Mouse (Mus musculus) ovary, postnatal 10 days (tissue): ENCODE measurements around the gene Ppp4r3a.

ENCODE experiments used
- DNase-seq: peaks from one replicate; pipeline ENCODE4 v3.0.0; 2022; ENCODE audit warnings: low spot score

The Ppp4r3a gene

GRCm38 (mm10) chr12:101013078-101013665 lies 70.3 kb downstream of the Ppp4r3a start:
- no peak for DNase-seq

- no peak for DNase-seq
Observed at GRCm38 (mm10) chr12:101012197-101013077, 71.1 kb downstream of the Ppp4r3a start.

- no peak for DNase-seq
Observed at GRCm38 (mm10) chr12:101011017-101011416, 72.5 kb downstream of the Ppp4r3a start.

- DNase-seq: no peak
Observed at GRCm38 (mm10) chr12:101010148-101010920, 73.2 kb downstream of the Ppp4r3a start.

GRCm38 (mm10) chr12:101009225-101009624 lies 74.3 kb downstream of the Ppp4r3a start:
- DNase-seq: no peak

GRCm38 (mm10) chr12:101008648-101009047 lies 74.9 kb downstream of the Ppp4r3a start:
- no peak for DNase-seq

GRCm38 (mm10) chr12:101007968-101008481 lies 75.5 kb downstream of the Ppp4r3a start:
- no peak for DNase-seq

- DNase-seq: no peak
Observed at GRCm38 (mm10) chr12:101007427-101007826, 76.1 kb downstream of the Ppp4r3a start.

GRCm38 (mm10) chr12:101005665-101006420 lies 77.7 kb downstream of the Ppp4r3a start:
- DNase-seq: no peak

GRCm38 (mm10) chr12:101004982-101005381 lies 78.5 kb downstream of the Ppp4r3a start:
- no peak for DNase-seq

- DNase-seq: no peak
Observed at GRCm38 (mm10) chr12:101002801-101003513, 80.5 kb downstream of the Ppp4r3a start.

- no peak for DNase-seq
Observed at GRCm38 (mm10) chr12:100999061-100999954, 84.2 kb downstream of the Ppp4r3a start.

- no peak for DNase-seq
Observed at GRCm38 (mm10) chr12:100998564-100998962, 84.9 kb downstream of the Ppp4r3a start.

- no peak for DNase-seq
Observed at GRCm38 (mm10) chr12:100997830-100998563, 85.5 kb downstream of the Ppp4r3a start.

- no peak for DNase-seq
Observed at GRCm38 (mm10) chr12:100996378-100996898, 87.1 kb downstream of the Ppp4r3a start.

- DNase-seq: no peak
Observed at GRCm38 (mm10) chr12:100995607-100996377, 87.7 kb downstream of the Ppp4r3a start.

GRCm38 (mm10) chr12:100994140-100995015 lies 89.1 kb downstream of the Ppp4r3a start:
- DNase-seq: no peak
